Mouse (Mus musculus) adipose tissue, adult 10 weeks (tissue): ENCODE measurements around the gene Pwwp2b. TPM values are rescaled to one million over a fixed set of nuclear protein-coding genes. Genes with fewer than 3 reads are reported as not detected.

Source experiments
- polyA plus RNA-seq: library from polyadenylated mRNA; stranded (reverse); fragments of 350-450 nt; fragmentation: Illumina TruSeq; extraction: RNeasy Lipid Tissue Mini Kit (QIAGEN cat#74804); gene quantifications from one replicate; pipeline ENCODE4 v1.2.3, GENCODE M21; 2014; ENCODE audit warnings: low read depth, low replicate concordance

The Pwwp2b gene
- polyA plus RNA-seq = 17.9 TPM

GRCm38 (mm10) chr7:139247881-139248614 lies at the start of gene Pwwp2b:
TSS of gene Pwwp2b (plus strand) at chr7:139248482.

GRCm38 (mm10) chr7:139212754-139213745 lies 35.2 kb upstream of the Pwwp2b start, which contains the start of the genes Lrrc27 and Stk32c:
TSS of gene Lrrc27 (plus strand) at chr7:139212988.
TSS of gene Stk32c (minus strand) at chr7:139213307.

Other genes starting within 250 kb of the Pwwp2b start
- gene Dpysl4, start 162.5 kb upstream of the Pwwp2b start, polyA plus RNA-seq = 0.83 TPM
- 25.5 TPM for gene Lrrc27, start 35.5 kb upstream of the Pwwp2b start, polyA plus RNA-seq
- gene Stk32c, start 35.2 kb upstream of the Pwwp2b start, polyA plus RNA-seq = 6.8 TPM
- 31.5 TPM for gene Inpp5a, start 140.6 kb downstream of the Pwwp2b start, polyA plus RNA-seq